7 mouse cellular contexts compared by ENCODE assay signal in the genomic region with DNA sequence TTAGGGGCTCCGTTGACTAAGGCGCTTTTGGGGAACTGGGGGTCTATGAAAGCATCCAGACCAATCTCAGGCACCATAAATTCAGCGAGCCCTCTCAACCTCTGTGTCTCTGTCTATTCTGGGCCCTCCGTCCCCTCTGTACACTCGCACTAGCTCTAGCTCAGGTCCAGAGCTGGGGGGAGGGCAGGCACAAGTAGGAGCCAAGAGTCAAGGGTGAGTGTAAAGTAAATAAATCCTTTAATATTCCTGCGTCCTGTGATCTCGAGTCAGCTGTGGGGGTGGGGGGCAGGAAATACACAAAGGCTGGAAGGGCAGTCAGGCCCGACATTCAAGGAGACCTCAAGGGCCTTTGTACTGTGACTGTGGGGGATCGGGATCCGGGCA. TPM values are rescaled to one million over a fixed set of nuclear protein-coding genes. Genes with fewer than 3 reads are reported as not detected.
DNase-seq lines count a peak whose midpoint lies in the region; ATAC-seq and TF ChIP-seq lines count a peak whose summit lies in the region.

No protein-coding gene starts in this region.

- 42% methylated on average over 10 of the region's 10 CpGs for WGBS in spleen, adult 2 months
- 0% methylated on average over 10 of the region's 10 CpGs for WGBS in hindbrain, embryonic 11.5 days
- 16% methylated on average over 10 of the region's 10 CpGs for WGBS in liver, postnatal 0 days (ENCODE audit: insufficient replicate concordance)
- WGBS in stomach, embryonic 16.5 days, result 8% methylated on average over 10 of the region's 10 CpGs

- DNase-seq in spleen, adult 2 months (ENCODE audit: low read depth in 1 of 2, low spot score in 2 of 2), result no peak
- no peak for DNase-seq in spleen, adult 18-20 months
- no peak for DNase-seq in hindbrain, embryonic 11.5 days (ENCODE audit: low spot score)
- no peak for DNase-seq in liver, postnatal 0 days
- no peak for DNase-seq in frontal cortex, postnatal 36 days (ENCODE audit: low spot score in 2 of 2)
- no peak for DNase-seq in cerebellum, adult 18-20 months

- no peak overlapping the region for H3K27ac ChIP-seq in spleen, adult 2 months (ENCODE audit: insufficient read depth, low read length)
- no peak overlapping the region for H3K27ac ChIP-seq in hindbrain, embryonic 11.5 days (ENCODE audit: low read depth, low read length)
- H3K27ac ChIP-seq in liver, postnatal 0 days (ENCODE audit: low read depth), result no peak overlapping the region
- no peak overlapping the region for H3K27ac ChIP-seq in stomach, embryonic 16.5 days (ENCODE audit: low read length)

- TF ChIP-seq POLR2A in spleen, adult 2 months (IDR thresholded peaks at IDR 0.05; ENCODE audit: low read depth, low read length), result no peak

- no peak for TF ChIP-seq EP300 in liver, postnatal 0 days (IDR thresholded peaks at IDR 0.05; ENCODE audit: low read depth)

- peak; percentile 21 for ATAC-seq in hindbrain, embryonic 11.5 days (ENCODE audit: low FRiP score)
- ATAC-seq in liver, postnatal 0 days, result peak; percentile 28; the same call in 1 of the 2 replicates
- ATAC-seq in stomach, embryonic 16.5 days (ENCODE audit: insufficient read depth, low FRiP score), result no peak

- H3K9me3 ChIP-seq in hindbrain, embryonic 11.5 days (ENCODE audit: control insufficient read depth, low read length), result no peaks in the 10 kb centered on the region
- H3K9me3 ChIP-seq in liver, postnatal 0 days (ENCODE audit: low read length), result no peaks in the 10 kb centered on the region
- no peaks in the 10 kb centered on the region for H3K9me3 ChIP-seq in stomach, embryonic 16.5 days (replicated peaks; ENCODE audit: control insufficient read depth, low read length)

- TF ChIP-seq CTCF in spleen, adult 2 months (IDR thresholded peaks at IDR 0.05; ENCODE audit: extremely low read depth, insufficient read depth, insufficient read length, insufficient replicate concordance), result no peak
- no peak for TF ChIP-seq CTCF in liver, postnatal 0 days (IDR thresholded peaks at IDR 0.05; ENCODE audit: low read depth)

- 0 out of 2 replicates have a peak, but pooled peaks cover 5% of the 10 kb centered on the region for H3K27me3 ChIP-seq in spleen, adult 2 months (ENCODE audit: control insufficient read depth, insufficient read depth, low read length)
- peaks cover 93% of the 10 kb centered on the region for H3K27me3 ChIP-seq in hindbrain, embryonic 11.5 days (ENCODE audit: control insufficient read depth, insufficient read depth, low read length)
- peaks cover 67% of the 10 kb centered on the region for H3K27me3 ChIP-seq in liver, postnatal 0 days (ENCODE audit: insufficient read depth, low read length)
- H3K27me3 ChIP-seq in stomach, embryonic 16.5 days (ENCODE audit: control insufficient read depth, insufficient read depth, low read length), result peaks cover 69% of the 10 kb centered on the region

- peak overlapping the region; percentile 42; the same call in 1 of the 2 replicates for H3K9ac ChIP-seq in hindbrain, embryonic 11.5 days (ENCODE audit: low read depth, low read length)
- H3K9ac ChIP-seq in liver, postnatal 0 days (replicated peaks), result peak overlapping the region; percentile 30; the same call in 1 of the 2 replicates
- H3K9ac ChIP-seq in stomach, embryonic 16.5 days (ENCODE audit: low read length), result peak overlapping the region; percentile 61

- peak overlapping the region; percentile 37; the same call in 1 of the 2 replicates for H3K4me3 ChIP-seq in spleen, adult 2 months (ENCODE audit: extremely low read depth, insufficient read depth, insufficient read length)
- peak overlapping the region; percentile 39 for H3K4me3 ChIP-seq in hindbrain, embryonic 11.5 days (ENCODE audit: low read depth, low read length)
- peak overlapping the region; percentile 42 for H3K4me3 ChIP-seq in liver, postnatal 0 days (ENCODE audit: low read depth, low read length)
- H3K4me3 ChIP-seq in stomach, embryonic 16.5 days (replicated peaks; ENCODE audit: low read length), result peak overlapping the region; percentile 49

- peaks cover 4% of the 10 kb centered on the region for H3K36me3 ChIP-seq in spleen, adult 2 months (ENCODE audit: control insufficient read depth, insufficient read depth, low read length)
- no peaks in the 10 kb centered on the region for H3K36me3 ChIP-seq in hindbrain, embryonic 11.5 days (ENCODE audit: control insufficient read depth, insufficient read depth, low read length)
- no peaks in the 10 kb centered on the region for H3K36me3 ChIP-seq in liver, postnatal 0 days (replicated peaks; ENCODE audit: insufficient read depth, low read length)
- no peaks in the 10 kb centered on the region for H3K36me3 ChIP-seq in stomach, embryonic 16.5 days (ENCODE audit: control insufficient read depth, insufficient read depth, low read length)

- peaks cover 15% of the 10 kb centered on the region for H3K4me1 ChIP-seq in spleen, adult 2 months (ENCODE audit: control insufficient read depth, insufficient read depth, insufficient read length)
- H3K4me1 ChIP-seq in hindbrain, embryonic 11.5 days (replicated peaks; ENCODE audit: control insufficient read depth, insufficient read depth, low read length), result peaks cover 13% of the 10 kb centered on the region; the same call in 1 of the 2 replicates
- H3K4me1 ChIP-seq in liver, postnatal 0 days (ENCODE audit: insufficient read depth), result peaks cover 28% of the 10 kb centered on the region
- peaks cover 33% of the 10 kb centered on the region for H3K4me1 ChIP-seq in stomach, embryonic 16.5 days (ENCODE audit: control insufficient read depth, insufficient read depth, low read length)

- peak overlapping the region; percentile 76 for H3K4me2 ChIP-seq in hindbrain, embryonic 11.5 days (replicated peaks; ENCODE audit: low read depth, low read length)
- H3K4me2 ChIP-seq in liver, postnatal 0 days (ENCODE audit: low read depth, low read length), result peak overlapping the region; percentile 76
- H3K4me2 ChIP-seq in stomach, embryonic 16.5 days (ENCODE audit: low read depth, low read length), result peak overlapping the region; percentile 69

RNA-seq across cellular contexts. Expression of gene Hsf4, which starts 0.5 kb away (rescaled TPM):
- 2.5 and 2.7 TPM in 2 replicates for polyA plus RNA-seq in spleen, adult 2 months (2012; rRNA removed)
- polyA plus RNA-seq in hindbrain, embryonic 11.5 days (2014; fragmentation: Nextera tagmentation; extraction: Ambion mirVana), result 0.21 and 0.52 TPM in 2 replicates
- not detected in 2 replicates for polyA plus RNA-seq in liver, postnatal 0 days (2015; fragmentation: Nextera tagmentation; extraction: Ambion mirVana)
- not detected in 2 replicates for polyA plus RNA-seq in stomach, embryonic 16.5 days (2015; fragmentation: Nextera tagmentation; extraction: Ambion mirVana)

RNA-seq across cellular contexts. Expression of gene Fbxl8, which starts 4.6 kb away (rescaled TPM):
- 16.0 and 20.5 TPM in 2 replicates for polyA plus RNA-seq in spleen, adult 2 months (2012; rRNA removed)
- 0.78 and 1.4 TPM in 2 replicates for polyA plus RNA-seq in hindbrain, embryonic 11.5 days (2014; fragmentation: Nextera tagmentation; extraction: Ambion mirVana)
- polyA plus RNA-seq in liver, postnatal 0 days (2015; fragmentation: Nextera tagmentation; extraction: Ambion mirVana), result 0.95 and 1.2 TPM in 2 replicates
- polyA plus RNA-seq in stomach, embryonic 16.5 days (2015; fragmentation: Nextera tagmentation; extraction: Ambion mirVana), result 3.4 and 4.7 TPM in 2 replicates

RNA-seq across cellular contexts. Expression of gene Tradd, which starts 4.7 kb away (rescaled TPM):
- 28.1 and 31.8 TPM in 2 replicates for polyA plus RNA-seq in spleen, adult 2 months (2012; rRNA removed)
- polyA plus RNA-seq in hindbrain, embryonic 11.5 days (2014; fragmentation: Nextera tagmentation; extraction: Ambion mirVana), result 13.5 and 14.3 TPM in 2 replicates
- 14.3 and 15.1 TPM in 2 replicates for polyA plus RNA-seq in liver, postnatal 0 days (2015; fragmentation: Nextera tagmentation; extraction: Ambion mirVana)
- polyA plus RNA-seq in stomach, embryonic 16.5 days (2015; fragmentation: Nextera tagmentation; extraction: Ambion mirVana), result 32.9 and 36.1 TPM in 2 replicates

RNA-seq across cellular contexts. Expression of gene Nol3, which starts 6.9 kb away (rescaled TPM):
- polyA plus RNA-seq in spleen, adult 2 months (2012; rRNA removed), result 0.53 and 0.70 TPM in 2 replicates
- polyA plus RNA-seq in hindbrain, embryonic 11.5 days (2014; fragmentation: Nextera tagmentation; extraction: Ambion mirVana), result 2.7 and 3.1 TPM in 2 replicates
- 0.05 and 0.24 TPM in 2 replicates for polyA plus RNA-seq in liver, postnatal 0 days (2015; fragmentation: Nextera tagmentation; extraction: Ambion mirVana)
- 1.3 and 2.3 TPM in 2 replicates for polyA plus RNA-seq in stomach, embryonic 16.5 days (2015; fragmentation: Nextera tagmentation; extraction: Ambion mirVana)

RNA-seq across cellular contexts. Expression of gene B3gnt9, which starts 14.1 kb away (rescaled TPM):
- 11.5 and 12.0 TPM in 2 replicates for polyA plus RNA-seq in spleen, adult 2 months (2012; rRNA removed)
- polyA plus RNA-seq in hindbrain, embryonic 11.5 days (2014; fragmentation: Nextera tagmentation; extraction: Ambion mirVana), result 4.2 and 6.3 TPM in 2 replicates
- 1.6 and 2.0 TPM in 2 replicates for polyA plus RNA-seq in liver, postnatal 0 days (2015; fragmentation: Nextera tagmentation; extraction: Ambion mirVana)
- 21.4 and 21.6 TPM in 2 replicates for polyA plus RNA-seq in stomach, embryonic 16.5 days (2015; fragmentation: Nextera tagmentation; extraction: Ambion mirVana)
